Mouse (Mus musculus) lung, postnatal 0 days (tissue): ENCODE measurements at regions not wholly inside any gene's neighbourhood (a gene's known extent, or its start where the extent isn't known, plus 50 kb on each side); places are given as distances from the start of the nearest gene placed in this dataset.

ENCODE experiments used
- CTCF ChIP-seq: IDR thresholded peaks from 2 replicates; pipeline ENCODE4 v1.5.1; 2016; ENCODE audit warnings: antibody characterized with exemption, mild to moderate bottlenecking
- EP300 ChIP-seq: IDR thresholded peaks from 2 replicates; pipeline ENCODE4 v1.6.1; 2016; ENCODE audit warnings: antibody characterized with exemption, mild to moderate bottlenecking, control low read depth

DNA sequence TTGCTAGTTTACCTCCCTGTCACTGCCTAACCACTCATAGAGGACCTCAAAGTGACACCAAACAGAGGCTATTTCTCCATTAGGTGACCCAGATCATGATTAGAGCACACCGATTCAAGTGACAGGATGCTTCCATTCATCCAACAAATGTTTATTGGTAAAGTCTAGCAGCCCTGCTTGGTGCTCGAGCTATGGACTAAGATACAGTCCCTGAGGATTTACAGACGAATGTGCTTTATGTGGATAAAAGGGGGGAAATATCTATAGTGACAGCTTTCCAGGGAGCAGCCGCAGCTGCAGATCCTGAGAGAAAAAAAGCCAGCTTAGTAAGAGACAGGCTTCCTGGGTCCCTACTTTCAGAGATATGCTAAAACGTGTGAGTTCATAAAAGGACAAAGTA lies 125.1 kb upstream of the Dmd start:
- no peak for TF ChIP-seq EP300
- TF ChIP-seq CTCF: no peak
